Mouse (Mus musculus) spleen, postnatal 14 days (tissue): Measurements from ENCODE around the gene Commd4.
A peak's percentile ranks its signal among the peaks of the same experiment; 100 is the strongest.
"Not testable (repeated sequence)": the region's sequence is repeated elsewhere in the genome, so short reads cannot be mapped to it uniquely, and the experiment has no call there.

Experiments
- DNase-seq, 2 experiments: peaks; one replicate each; pipeline ENCODE4 v3.0.0; 2021 to 2022; ENCODE audit warnings: low spot score in 2 of 2

Commd4 gene

GRCm38 (mm10) chr9:57158013-57158470, at the start of gene Commd4:
Gene Commd4 (minus strand): TSS chr9:57158331.
- peak; percentile 42 to 78 for DNase-seq

- no peak for DNase-seq
These were observed 48.8 kb upstream of the Commd4 start for GRCm38 (mm10) chr9:57206896-57207295.

DNA sequence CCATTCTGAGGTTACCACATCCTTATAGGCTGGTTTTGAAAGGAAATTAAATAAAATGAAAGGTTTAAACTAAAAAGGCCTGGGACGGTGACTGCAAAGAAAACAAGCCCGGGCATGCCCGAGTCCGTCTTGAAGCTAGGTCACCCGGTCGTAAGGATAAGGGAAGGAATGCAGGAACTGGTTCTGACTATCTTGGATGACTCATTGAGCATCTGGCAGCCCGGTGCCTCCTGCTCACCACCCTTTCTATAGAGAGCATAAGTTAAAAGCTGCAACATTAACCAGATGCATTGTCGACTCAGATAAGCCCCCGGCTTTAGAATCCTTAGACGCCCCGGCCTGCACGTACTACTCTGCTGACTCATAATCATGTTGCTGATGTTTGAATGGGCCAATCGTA, 45.4 kb upstream of the Commd4 start:
- not testable (repeated sequence) for DNase-seq

DNA sequence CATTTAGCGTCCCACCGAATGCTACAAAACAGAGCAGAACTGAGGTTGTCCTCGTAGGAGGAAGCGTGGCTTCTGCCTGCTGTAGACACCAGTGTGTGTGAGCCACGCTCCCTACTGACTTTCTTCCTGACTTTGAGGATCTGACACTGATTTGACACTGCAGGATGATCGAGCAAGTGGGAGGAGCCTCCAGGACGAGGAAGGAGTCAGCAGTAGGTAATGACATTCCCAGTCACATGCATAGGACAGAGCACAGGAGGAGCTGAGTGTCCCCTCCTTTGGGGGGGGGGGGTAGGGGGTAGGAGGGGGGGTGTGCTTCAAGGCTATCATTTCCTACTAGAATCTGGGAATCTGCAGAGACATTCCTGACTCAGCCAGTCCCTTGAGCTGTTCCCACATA, 44.9 kb upstream of the Commd4 start:
- no peak for DNase-seq

DNA sequence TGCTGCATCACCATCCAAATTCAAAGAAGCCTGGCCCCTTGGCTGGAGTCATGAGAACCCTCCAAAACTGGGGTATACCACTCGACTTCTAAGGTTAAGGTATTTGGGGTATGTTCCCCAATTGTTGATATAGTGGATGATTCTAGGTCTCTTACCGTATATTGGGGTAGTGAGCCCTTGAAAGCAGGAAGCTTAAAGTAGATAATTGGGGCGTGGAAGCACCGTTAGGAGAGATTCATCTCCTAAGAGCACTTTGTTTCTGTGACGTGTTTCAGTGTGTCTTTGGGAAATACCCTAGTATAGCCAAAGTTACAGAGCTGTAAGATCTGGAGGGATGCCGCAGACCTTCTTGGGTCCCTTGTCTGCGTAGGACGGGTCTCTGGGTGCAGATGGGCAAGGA, 39.3 kb upstream of the Commd4 start:
- no peak for DNase-seq

- no peak for DNase-seq
These were observed 38.6 kb upstream of the Commd4 start for GRCm38 (mm10) chr9:57196708-57197107.

DNA sequence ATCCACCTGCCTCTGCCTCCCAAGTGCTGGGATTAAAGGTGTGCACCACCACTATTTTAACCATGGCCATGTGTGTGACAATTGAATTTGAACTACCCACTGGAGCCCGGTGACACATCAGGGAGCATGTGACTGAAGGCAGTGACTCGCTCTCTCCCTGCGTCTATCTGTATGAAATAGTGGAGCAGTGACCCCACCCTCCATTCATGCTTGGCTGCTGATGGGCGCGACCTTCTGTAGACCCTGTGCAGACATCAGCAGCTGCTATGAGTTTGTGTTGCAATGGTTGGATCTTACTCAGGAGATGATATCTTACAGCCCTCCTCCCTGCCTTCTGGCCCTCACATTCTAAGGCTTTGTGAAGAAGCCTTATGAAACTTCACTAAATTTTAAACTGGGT, 10.3 kb upstream of the Commd4 start:
- no peak for DNase-seq

DNA sequence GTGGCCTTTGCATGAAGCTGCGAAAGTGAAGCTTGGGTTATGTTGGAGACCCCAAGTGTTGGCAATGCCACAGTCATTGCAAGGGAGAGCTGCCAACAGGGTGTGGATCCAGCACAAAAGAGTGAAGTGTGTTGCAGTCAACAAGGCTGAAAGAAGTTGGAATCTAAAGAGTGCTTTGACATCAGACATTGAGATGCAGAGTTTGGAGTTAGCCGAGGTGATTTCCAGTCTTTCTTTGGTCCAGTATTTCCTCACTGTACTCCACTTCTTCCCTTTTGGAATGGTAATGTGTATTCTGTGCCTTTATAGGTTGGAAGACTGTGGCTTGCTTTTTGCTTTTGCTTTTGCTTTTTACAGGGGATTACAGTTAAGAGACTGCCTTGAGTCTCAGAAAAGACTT, 8.0 kb upstream of the Commd4 start:
- no peak for DNase-seq

DNA sequence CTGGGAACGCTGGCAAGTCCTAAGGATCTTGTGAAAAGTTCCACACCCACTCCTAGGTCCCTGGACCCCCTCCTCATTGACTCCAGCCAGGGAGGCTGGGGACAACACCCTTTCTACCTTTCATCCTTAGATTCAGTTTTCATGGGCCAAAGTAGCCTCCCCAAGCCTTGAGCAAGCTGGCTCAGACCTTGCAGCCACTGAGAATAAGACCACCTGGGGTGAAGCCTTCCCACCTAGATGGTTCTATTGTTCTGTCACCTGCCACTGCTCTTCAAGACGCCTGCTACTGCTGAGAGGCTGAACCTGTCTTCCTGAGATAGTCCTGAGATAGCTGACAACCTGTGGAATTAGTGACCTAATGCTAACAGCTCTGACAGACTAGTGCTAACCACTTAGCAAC, 5.0 kb upstream of the Commd4 start:
- no peak for DNase-seq

GRCm38 (mm10) chr9:57162496-57162895, 4.4 kb upstream of the Commd4 start:
- no peak for DNase-seq

- no peak for DNase-seq
These were observed 375 bp upstream of the Commd4 start for GRCm38 (mm10) chr9:57158506-57158905.

DNA sequence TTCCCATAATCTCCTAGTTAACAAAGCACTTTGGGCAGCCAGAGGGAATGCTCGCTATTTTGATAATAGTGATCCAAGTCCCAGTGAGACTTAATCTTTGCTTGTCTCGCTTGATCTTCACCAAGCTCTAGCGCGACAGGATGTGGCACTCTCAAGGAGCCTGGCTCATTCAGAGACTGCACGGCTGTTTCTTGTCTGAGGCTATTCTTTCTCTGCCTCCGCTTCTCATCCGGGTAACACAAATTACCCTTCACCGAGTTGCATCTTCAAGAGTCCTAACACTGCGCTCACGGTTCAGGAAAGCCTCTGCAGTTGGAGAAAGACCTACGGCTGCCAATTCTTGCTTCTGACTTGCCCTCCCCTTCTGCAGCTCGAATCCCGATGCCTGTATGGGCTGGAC, 632 bp downstream of the Commd4 start:
- no peak for DNase-seq

DNA sequence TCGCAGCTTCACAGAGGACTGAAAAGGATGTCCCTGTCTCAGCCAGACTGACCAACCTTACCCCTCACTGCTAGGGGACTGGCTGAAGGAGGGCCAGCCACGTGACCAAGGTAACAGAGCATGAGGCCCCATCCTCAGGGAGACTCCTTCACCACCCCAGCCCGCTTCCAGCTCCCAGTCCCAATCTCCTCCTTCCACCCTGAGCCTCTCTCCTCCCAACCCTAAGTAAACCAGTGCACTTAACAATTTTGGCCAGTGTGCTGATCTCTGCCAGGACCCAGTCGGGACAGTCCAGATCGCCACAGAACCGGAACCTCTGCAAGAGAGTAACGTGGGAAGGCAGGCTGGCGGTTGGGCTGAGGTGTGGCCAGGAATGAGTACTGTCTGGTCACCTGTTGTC, 1.3 kb downstream of the Commd4 start:
- DNase-seq: no peak

DNA sequence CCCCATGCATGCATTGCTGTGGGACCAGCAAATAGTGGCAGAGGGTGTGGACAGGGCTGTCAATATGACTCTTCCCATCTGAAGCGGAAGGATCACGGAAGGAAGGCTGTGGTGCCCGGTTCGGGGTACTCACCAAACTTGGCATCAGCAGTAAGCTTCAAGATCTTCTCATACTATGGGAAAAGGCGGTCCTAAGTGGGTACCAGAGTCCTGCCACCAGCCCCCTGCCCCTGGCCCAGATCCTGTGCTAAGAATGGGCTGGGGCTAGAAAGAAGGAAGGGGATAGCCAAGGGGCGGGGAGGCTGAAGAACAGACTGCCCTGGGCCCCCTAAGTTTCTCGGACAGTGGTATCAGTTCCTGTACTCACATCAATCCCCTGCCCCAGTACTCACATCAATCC, 1.7 kb downstream of the Commd4 start:
- DNase-seq: no peak

DNA sequence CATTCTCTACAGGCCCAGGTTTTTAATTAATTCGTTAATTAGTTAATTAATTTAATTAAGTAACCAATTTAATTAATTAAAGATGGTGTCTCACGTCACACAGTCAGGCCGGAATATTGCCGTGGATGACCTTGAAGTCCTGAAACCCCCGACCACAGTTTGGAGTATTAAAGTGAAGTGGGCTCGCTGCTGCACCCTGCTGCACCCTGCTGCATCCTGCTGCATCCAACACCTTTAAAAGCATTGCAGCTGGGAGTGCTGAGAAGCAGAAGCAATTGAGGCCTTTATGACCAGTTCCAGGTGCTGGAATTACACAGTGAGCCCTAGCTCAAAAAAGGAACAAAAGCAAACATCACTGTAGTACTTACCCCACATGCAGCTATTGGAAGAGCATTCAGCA, 5.8 kb downstream of the Commd4 start:
- DNase-seq: no peak

GRCm38 (mm10) chr9:57150192-57150591, 7.9 kb downstream of the Commd4 start:
- no peak for DNase-seq

- DNase-seq: no peak
These were observed 9.1 kb downstream of the Commd4 start for GRCm38 (mm10) chr9:57149021-57149420.

DNA sequence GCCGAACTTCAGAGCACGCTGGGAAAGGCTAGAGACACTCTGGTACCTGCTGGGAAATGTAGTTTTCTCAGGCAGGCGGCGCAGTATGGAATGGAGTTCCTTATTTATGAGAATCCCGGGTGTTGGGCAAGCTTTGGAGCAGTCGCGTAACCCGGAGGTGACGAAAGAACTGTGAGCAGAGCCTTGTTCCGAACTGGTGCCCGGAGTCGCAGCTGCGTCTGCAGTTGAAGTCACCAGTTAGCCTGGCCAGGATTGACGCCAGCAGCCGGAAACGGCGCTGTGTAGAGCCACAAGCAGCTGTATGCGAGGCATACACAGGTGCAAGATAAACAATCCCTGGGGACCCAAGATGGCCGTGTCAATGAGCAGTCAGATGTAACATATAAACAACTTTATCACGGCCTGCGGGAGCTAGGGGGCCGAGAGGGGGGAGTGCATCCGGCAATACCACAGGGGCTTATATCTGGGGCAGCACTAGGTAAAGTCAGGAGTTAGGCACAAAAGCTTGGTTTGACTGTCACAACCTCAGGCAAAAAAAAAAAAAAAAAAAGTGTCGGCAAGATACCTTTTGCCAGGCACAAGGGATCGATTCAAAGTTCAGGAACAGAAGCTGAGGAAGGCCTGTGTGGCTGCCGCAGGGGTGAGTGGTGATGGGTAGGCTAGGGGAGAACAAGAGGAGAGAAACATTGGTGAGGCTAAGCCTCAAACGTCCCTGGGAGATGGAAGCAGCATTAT, 9.8 kb downstream of the Commd4 start, which contains the start of gene Neil1:
TSS of gene Neil1 (minus strand) at position 162 of the 735 bp plus-strand sequence.
- DNase-seq: peak; percentile 43 to 57

DNA sequence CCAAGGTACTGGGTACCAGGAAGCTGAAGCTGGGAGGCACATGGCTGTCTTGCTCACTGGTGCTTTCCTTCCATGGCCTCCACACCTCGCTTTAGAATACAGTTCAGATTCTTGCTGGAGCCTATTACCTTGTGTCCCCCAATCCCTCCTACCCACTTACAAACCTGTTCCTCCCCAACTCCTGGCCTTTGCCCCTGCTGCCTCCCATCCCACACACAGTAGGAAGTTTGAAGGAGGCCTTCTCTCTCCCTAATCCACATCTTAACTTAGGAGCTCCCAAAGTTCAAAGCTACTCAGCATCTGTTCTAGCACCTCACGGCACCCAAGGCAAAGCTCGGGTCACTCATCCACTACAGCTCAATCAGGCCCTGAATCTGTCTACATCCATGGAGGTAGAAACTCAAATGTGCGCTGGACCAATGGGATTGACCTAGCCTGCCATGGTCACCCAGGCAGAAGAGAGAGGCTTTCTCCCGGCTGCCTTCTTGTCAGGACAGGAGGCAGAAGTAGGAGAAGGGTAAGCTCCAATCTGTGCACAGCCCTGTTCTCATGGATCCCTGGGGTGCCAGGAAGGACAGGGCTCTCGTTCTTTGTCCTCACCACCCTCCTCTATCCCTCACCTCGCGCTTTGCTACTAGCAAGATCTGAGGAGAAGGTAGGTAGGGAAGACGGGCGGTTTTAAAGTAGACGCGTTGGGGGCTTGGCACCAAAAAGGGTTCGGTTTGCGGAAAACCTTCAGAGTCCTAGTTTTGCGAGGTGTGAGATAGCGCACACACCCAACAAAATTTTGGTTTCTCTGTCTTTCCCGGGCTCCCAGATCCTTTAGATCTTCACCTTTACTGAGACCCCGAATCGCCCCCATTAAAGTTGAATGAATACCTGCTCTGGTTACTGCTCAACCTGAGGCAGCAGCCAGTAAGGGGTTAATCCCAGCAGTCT, 10.7 kb downstream of the Commd4 start:
- no peak for DNase-seq

GRCm38 (mm10) chr9:57146451-57147066, 11.6 kb downstream of the Commd4 start:
- DNase-seq: no peak

DNA sequence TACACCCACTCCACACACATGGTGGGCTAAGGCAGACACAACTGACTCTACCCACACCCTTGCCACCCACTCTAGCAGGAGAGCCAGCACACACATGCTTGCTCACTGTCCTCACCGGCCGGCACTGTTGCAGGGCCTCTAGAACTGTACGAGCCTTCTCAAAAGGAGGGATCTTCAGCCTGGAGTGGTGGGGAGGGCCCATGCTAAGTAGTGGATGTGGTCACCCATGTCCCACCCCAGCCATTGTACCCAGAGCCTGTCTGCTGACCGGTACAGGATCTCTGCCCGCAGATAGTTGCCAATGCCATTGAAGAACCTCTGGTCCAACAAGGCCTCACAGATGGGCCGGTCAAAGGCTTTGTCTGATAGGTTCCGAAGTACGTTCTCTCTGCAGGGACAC, 13.3 kb downstream of the Commd4 start:
- no peak for DNase-seq

GRCm38 (mm10) chr9:57143212-57143611, 14.9 kb downstream of the Commd4 start:
- no peak for DNase-seq
